Mouse (Mus musculus): ENCODE data around the gene Kdelr1.

- no peak for TF ChIP-seq CTCF (IDR thresholded peaks at IDR 0.05)
- peak; percentile 98 for TF ChIP-seq POLR2A (IDR thresholded peaks at IDR 0.05; ENCODE audit: insufficient read depth, low read depth, low read length)
Observed at GRCm38 (mm10) chr7:45896517-45897257, 24.1 kb downstream of the Kdelr1 start, which contains the start of the genes Syngr4 and Tmem143.
